Mouse (Mus musculus) C2C12 (cell line): ENCODE measurements at regions not wholly inside any gene's neighbourhood (a gene's known extent, or its start where the extent isn't known, plus 50 kb on each side); places are given as distances from the start of the nearest gene placed in this dataset.

Source experiments
- CEBPB ChIP-seq: IDR thresholded peaks from one replicate; pipeline ENCODE4 v1.6.1; 2011; ENCODE audit warnings: low read depth, mild to moderate bottlenecking, control low read depth, moderate library complexity
- CTCF ChIP-seq: IDR thresholded peaks from one replicate; pipeline ENCODE4 v1.5.1; 2011; ENCODE audit not compliant: control insufficient read depth, insufficient read depth, insufficient read length
- FOSL1 ChIP-seq: IDR thresholded peaks from one replicate; pipeline ENCODE4 v1.8.0; 2011; ENCODE audit warnings: mild to moderate bottlenecking, low read length; ENCODE audit not compliant: poor library complexity, insufficient read depth, severe bottlenecking
- MAX ChIP-seq: IDR thresholded peaks from one replicate; pipeline ENCODE4 v1.6.1; 2011; ENCODE audit warnings: mild to moderate bottlenecking, control low read depth
- MYOG ChIP-seq: IDR thresholded peaks from one replicate; pipeline ENCODE4 v1.6.1; 2011; ENCODE audit not compliant: control insufficient read depth, insufficient read length; ENCODE audit errors: extremely low read depth

DNA sequence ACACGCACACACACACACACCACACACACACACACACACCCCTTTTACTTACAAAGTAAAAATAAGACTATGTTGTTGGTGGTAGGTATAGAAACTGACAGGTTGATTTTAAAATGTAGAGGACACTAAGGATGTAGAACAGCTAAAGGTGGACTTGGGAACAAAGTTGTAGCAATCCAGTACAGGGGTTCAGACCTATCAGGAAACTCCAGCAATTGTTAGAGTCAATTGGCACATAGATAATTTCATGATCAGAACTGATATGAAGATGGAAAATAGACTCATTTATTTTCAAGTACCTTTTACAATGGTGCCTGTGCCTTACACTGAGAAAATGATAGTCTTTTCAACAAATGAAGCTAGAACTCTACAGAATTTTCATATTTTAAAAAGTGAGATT is 122.3 kb upstream of the Max start:
- no peak for TF ChIP-seq CTCF
- no peak for TF ChIP-seq CEBPB
- TF ChIP-seq FOSL1, result no peak
- no peak for TF ChIP-seq MYOG
- no peak for TF ChIP-seq MAX
